Comparison of ENCODE assay signal across 19 mouse cellular contexts in genomic region chr6:7578031-7578430, GRCm38 (mm10). TPM values are rescaled to one million over a fixed set of nuclear protein-coding genes. Genes with fewer than 3 reads are reported as not detected.
"Had no signal": no experiment of that assay in that cellular context is flagged by ENCODE, and none has a peak within 500 bp of the region (broad histone marks: within the 10 kb centered on the region; RNA-seq: fewer than 3 reads in every experiment).

No protein-coding gene starts in this region.

- H3K27me3 ChIP-seq: kidney, embryonic 15.5 days; limb, embryonic 15.5 days; liver, embryonic 13.5 days; megakaryocyte, embryonic 14.5 days; midbrain, embryonic 15.5 days; neural tube, embryonic 13.5 days had no signal

- H3K4me3 ChIP-seq: kidney, embryonic 15.5 days; limb, embryonic 15.5 days; liver, embryonic 13.5 days; megakaryocyte, embryonic 14.5 days; midbrain, embryonic 15.5 days; neural tube, embryonic 13.5 days had no signal

- ATAC-seq: liver, postnatal 0 days; midbrain, embryonic 15.5 days had no signal

- H3K4me2 ChIP-seq: kidney, embryonic 15.5 days; limb, embryonic 15.5 days; liver, embryonic 13.5 days; midbrain, embryonic 11.5 days; midbrain, embryonic 15.5 days; neural tube, embryonic 13.5 days had no signal

- DNase-seq: kidney, adult 2 months; kidney, postnatal 25 days; layer of hippocampus, postnatal 36 days; liver, embryonic 13.5 days; liver, postnatal 0 days; retina, postnatal 1 day; right cerebral cortex, postnatal 4 days; spleen, adult 18-20 months; thymus, adult 18-20 months; thymus, postnatal 14 days had no signal

- H3K27ac ChIP-seq: kidney, embryonic 15.5 days; limb, embryonic 15.5 days; liver, embryonic 13.5 days; macrophage; midbrain, embryonic 15.5 days; neural tube, embryonic 13.5 days had no signal

- H3K36me3 ChIP-seq: kidney, embryonic 15.5 days; limb, embryonic 15.5 days; liver, embryonic 13.5 days; midbrain, embryonic 15.5 days; neural tube, embryonic 13.5 days had no signal

- H3K9ac ChIP-seq: kidney, embryonic 15.5 days; limb, embryonic 15.5 days; liver, embryonic 13.5 days; liver, postnatal 0 days; midbrain, embryonic 15.5 days; neural tube, embryonic 13.5 days had no signal

- H3K9me3 ChIP-seq: kidney, embryonic 15.5 days; limb, embryonic 15.5 days; liver, embryonic 13.5 days; megakaryocyte, embryonic 14.5 days; midbrain, embryonic 15.5 days; neural tube, embryonic 13.5 days had no signal

- H3K4me1 ChIP-seq: kidney, embryonic 15.5 days; liver, embryonic 13.5 days; megakaryocyte, embryonic 14.5 days; midbrain, embryonic 15.5 days; neural tube, embryonic 13.5 days had no signal

RNA-seq across cellular contexts. Expression of gene Tac1, which starts 23.4 kb away (rescaled TPM):
- total RNA-seq: monocyte, adult 5-6 weeks had no signal
- polyA plus RNA-seq: kidney, adult 2 months; liver, postnatal 0 days; lung, embryonic 16.5 days; macrophage had no signal
